Mouse (Mus musculus) cerebellum, adult 2 months (tissue): ENCODE data around the gene Gm13275.

Experiments
- CTCF ChIP-seq: fragments of 200-500 bp; IDR thresholded peaks from 2 replicates; pipeline ENCODE4 v1.5.1; 2011; ENCODE audit warnings: low read depth, mild to moderate bottlenecking, control low read depth, low read length, moderate library complexity, borderline replicate concordance; ENCODE audit not compliant: insufficient read depth
- POLR2A ChIP-seq: fragments of 200-500 bp; IDR thresholded peaks from 2 replicates; pipeline ENCODE4 v1.6.1; 2011; ENCODE audit warnings: low read length, control low read depth, borderline replicate concordance; ENCODE audit not compliant: insufficient read depth

DNA sequence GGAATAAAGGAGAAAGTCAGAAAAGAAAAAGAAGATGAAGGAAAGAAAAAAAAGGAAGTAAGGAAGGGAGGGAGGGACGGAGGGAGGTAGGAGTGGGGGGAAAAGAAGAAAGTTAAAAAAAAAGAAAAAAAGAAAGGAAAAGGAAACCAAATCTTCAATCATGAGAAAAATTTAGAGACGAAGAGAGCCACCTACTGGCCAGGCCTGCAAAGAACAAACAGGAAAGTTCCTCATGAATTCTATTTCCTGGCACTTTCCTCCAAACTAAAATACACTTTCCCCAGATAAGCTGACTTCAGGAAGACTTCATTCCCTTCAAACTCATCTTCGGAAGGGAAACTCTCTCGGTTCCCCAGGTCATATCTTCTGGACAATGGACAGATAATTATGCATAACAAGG is 36.2 kb downstream of the Gm13275 start:
- TF ChIP-seq CTCF, result peak; percentile 25; the same call in 1 of the 2 replicates
- TF ChIP-seq POLR2A, result no peak
